Mouse (Mus musculus) megakaryocyte, embryonic 14.5 days (primary cell): ENCODE measurements around the gene Cap2.

Experiments used
- FLI1 ChIP-seq: IDR thresholded peaks from 2 replicates; pipeline ENCODE4 v1.6.1; 2012; ENCODE audit warnings: low read length, inconsistent platforms, mixed read lengths
- GATA1 ChIP-seq: IDR thresholded peaks from 3 replicates; pipeline ENCODE4 v1.6.1; 2012; ENCODE audit warnings: mixed read lengths, low read length, inconsistent platforms, borderline replicate concordance

GRCm38 (mm10) chr13:46548600-46549179 is 47.0 kb downstream of the Cap2 start:
- TF ChIP-seq GATA1 (no peak), FLI1 (no peak)
